Mouse (Mus musculus) adrenal gland, postnatal 14 days (tissue): ENCODE measurements around the gene Gm20388. TPM values are rescaled to one million over a fixed set of nuclear protein-coding genes. Genes with fewer than 3 reads are reported as not detected.

Source experiments
- DNase-seq: peaks from one replicate; pipeline ENCODE4 v3.0.0; 2021; ENCODE audit warnings: mixed read lengths
- total RNA-seq: library from RNA; stranded (reverse); gene quantifications from 2 replicates; pipeline ENCODE4 v1.2.3, GENCODE M21; 2021

Gm20388 gene
- total RNA-seq, 1 experiment from 2014 or later, result 17.6 TPM

- DNase-seq, result peak; percentile 89
Measured at GRCm38 (mm10) chr8:122444058-122444748, 2533.6 kb downstream of the Gm20388 start.

- DNase-seq, result peak; percentile 44
Measured at GRCm38 (mm10) chr8:122445203-122445602, 2534.6 kb downstream of the Gm20388 start.

- DNase-seq, result no peak
Measured at GRCm38 (mm10) chr8:122451161-122451703, 2540.6 kb downstream of the Gm20388 start.

- DNase-seq, result no peak
Measured at GRCm38 (mm10) chr8:122452154-122452553, 2541.5 kb downstream of the Gm20388 start.

- no peak for DNase-seq
Measured at GRCm38 (mm10) chr8:122454409-122454808, 2543.8 kb downstream of the Gm20388 start.

GRCm38 (mm10) chr8:122457171-122457570 is 2546.5 kb downstream of the Gm20388 start:
- no peak for DNase-seq

- no peak for DNase-seq
Measured at GRCm38 (mm10) chr8:122459218-122459900, 2548.7 kb downstream of the Gm20388 start.

GRCm38 (mm10) chr8:122459990-122460389 is 2549.3 kb downstream of the Gm20388 start:
- no peak for DNase-seq

GRCm38 (mm10) chr8:122460524-122461472 is 2550.2 kb downstream of the Gm20388 start, which contains the start of gene Snai3:
Gene Snai3 (minus strand): TSS chr8:122460733.
- DNase-seq, result peak; percentile 65

- no peak for DNase-seq
Measured at GRCm38 (mm10) chr8:122461473-122462148, 2551.0 kb downstream of the Gm20388 start.

GRCm38 (mm10) chr8:122462510-122462909 is 2551.9 kb downstream of the Gm20388 start:
- DNase-seq, result no peak

- peak; percentile 46 for DNase-seq
Measured at GRCm38 (mm10) chr8:122463651-122464640, 2553.3 kb downstream of the Gm20388 start.

- peak; percentile 50 for DNase-seq
Measured at GRCm38 (mm10) chr8:122464985-122465384, 2554.3 kb downstream of the Gm20388 start.

- DNase-seq, result no peak
Measured at GRCm38 (mm10) chr8:122467816-122468215, 2557.2 kb downstream of the Gm20388 start.

GRCm38 (mm10) chr8:122469407-122469806 is 2558.8 kb downstream of the Gm20388 start:
- DNase-seq, result no peak

GRCm38 (mm10) chr8:122469965-122470364 is 2559.3 kb downstream of the Gm20388 start:
- no peak for DNase-seq

GRCm38 (mm10) chr8:122470691-122471090 is 2560.1 kb downstream of the Gm20388 start:
- DNase-seq, result no peak

- DNase-seq, result no peak
Measured at GRCm38 (mm10) chr8:122473911-122474421, 2563.3 kb downstream of the Gm20388 start.

- peak; percentile 84 for DNase-seq
Measured at GRCm38 (mm10) chr8:122474951-122475560, 2564.4 kb downstream of the Gm20388 start.
